ENCODE assay signal across 7 mouse cellular contexts in the genomic region with DNA sequence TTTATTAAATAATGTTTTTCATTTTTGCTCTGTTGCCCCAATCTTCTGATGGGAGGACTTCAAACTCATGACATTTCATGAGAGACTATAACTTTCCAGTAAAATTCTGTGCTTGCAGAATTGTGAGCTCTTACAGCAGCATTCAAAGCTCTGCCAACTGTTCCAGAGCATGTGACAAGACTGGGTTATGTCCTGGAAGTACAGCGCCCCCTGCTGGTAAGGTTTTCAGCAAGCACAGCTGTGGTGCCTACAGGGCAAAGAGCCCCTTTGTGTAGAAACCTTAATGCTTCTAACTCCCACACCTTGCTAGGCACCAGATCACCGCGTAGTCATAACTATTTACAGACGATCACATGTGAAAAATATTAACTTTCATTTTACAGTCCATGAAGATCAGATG.
DNase-seq lines count a peak whose midpoint lies in the region; ATAC-seq and TF ChIP-seq lines count a peak whose summit lies in the region.

No protein-coding gene starts in this region.

- WGBS in kidney, adult 2 months: 34% methylated on average over 4 of the region's 4 CpGs
- WGBS in stomach, embryonic 15.5 days: 28% methylated on average over 4 of the region's 4 CpGs

- DNase-seq in adrenal gland, postnatal 10 days: peak; percentile 91
- DNase-seq in embryo, embryonic 10 days (ENCODE audit: low spot score): peak; percentile 92
- DNase-seq in gastrocnemius, postnatal 36 days: peak; percentile 33 to 74
- DNase-seq in kidney, adult 2 months: peak; percentile 75
- DNase-seq in left cerebral cortex, postnatal 4 days: peak; percentile 90
- peak; percentile 81 for DNase-seq in neural tube, embryonic 10.5 days (ENCODE audit: extremely low spot score, low spot score)

- intact Hi-C loops in gastrocnemius, postnatal 36 days (cut with DNase I): loop anchor here (10.0 kb wide), 1 partner anchor 978 kb away; no protein-coding TSS in a partner anchor
- intact Hi-C loops in left cerebral cortex, postnatal 4 days (cut with DNase I): loop anchor here (10.0 kb wide), 2 partner anchors 122 to 588 kb away; partner anchors contain the start of gene Sstr1

- TF ChIP-seq CTCF in kidney, adult 2 months (conservative IDR thresholded peaks at IDR 0.05; ENCODE audit: insufficient read depth, insufficient read length, low read depth, low read length): peak; percentile 74

- no peak overlapping the region for H3K4me2 ChIP-seq in stomach, embryonic 15.5 days

- TF ChIP-seq POLR2A in kidney, adult 2 months (IDR thresholded peaks at IDR 0.05; ENCODE audit: low read depth, low read length): no peak

- H3K4me3 ChIP-seq in kidney, adult 2 months (ENCODE audit: insufficient read depth, low read depth, low read length): no peak overlapping the region
- no peak overlapping the region for H3K4me3 ChIP-seq in stomach, embryonic 15.5 days (replicated peaks)

- ATAC-seq in stomach, embryonic 15.5 days (ENCODE audit: insufficient read depth, low FRiP score, low read depth): 0 out of 2 replicates have a peak, but pooled peaks have one; percentile 58

- no peak overlapping the region for H3K27ac ChIP-seq in kidney, adult 2 months (ENCODE audit: insufficient read depth, low read depth, low read length)
- no peak overlapping the region for H3K27ac ChIP-seq in stomach, embryonic 15.5 days

- no peaks in the 10 kb centered on the region for H3K27me3 ChIP-seq in kidney, adult 2 months (replicated peaks; ENCODE audit: control insufficient read depth, insufficient read depth, low read length)
- H3K27me3 ChIP-seq in stomach, embryonic 15.5 days (replicated peaks): no peaks in the 10 kb centered on the region

- H3K9me3 ChIP-seq in stomach, embryonic 15.5 days: no peaks in the 10 kb centered on the region

- H3K4me1 ChIP-seq in kidney, adult 2 months (ENCODE audit: control insufficient read depth, insufficient read depth, low read length): no peaks in the 10 kb centered on the region
- H3K4me1 ChIP-seq in stomach, embryonic 15.5 days: no peaks in the 10 kb centered on the region

- H3K9ac ChIP-seq in stomach, embryonic 15.5 days: no peak overlapping the region

- H3K36me3 ChIP-seq in kidney, adult 2 months (ENCODE audit: control insufficient read depth, insufficient read depth, low read length): no peaks in the 10 kb centered on the region
- no peaks in the 10 kb centered on the region for H3K36me3 ChIP-seq in stomach, embryonic 15.5 days
